Mouse (Mus musculus): ENCODE data around the gene Hlcs. TPM values are rescaled to one million over a fixed set of nuclear protein-coding genes. Genes with fewer than 3 reads are reported as not detected.

Hlcs gene
- total and polyA plus RNA-seq, 3 experiments: 4.4 to 5.5 (median 5.4) TPM

DNA sequence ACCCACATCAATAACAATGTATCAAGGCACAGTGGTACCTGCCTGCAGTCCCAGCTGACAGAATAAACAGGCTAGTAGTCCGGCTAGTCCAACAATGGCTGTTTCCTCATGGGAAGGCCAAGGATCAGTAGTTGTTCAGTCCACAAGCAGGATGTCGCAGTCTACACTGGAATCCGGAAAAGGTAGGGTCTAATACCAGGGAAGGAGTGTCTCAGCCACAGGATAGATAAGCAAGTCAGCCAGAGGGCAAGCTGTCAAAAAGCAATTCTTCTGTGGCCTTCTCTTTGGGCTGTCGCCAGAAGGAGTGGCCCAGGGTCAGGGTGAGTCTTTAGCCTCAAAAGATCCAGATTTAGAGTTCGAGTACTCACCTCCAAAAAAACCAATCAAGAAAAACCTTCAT is 4.4 kb upstream of the Hlcs start:
- H3K36me3 ChIP-seq (ENCODE audit: control insufficient read depth, insufficient read depth, low read length): no peaks in the 10 kb centered on the region
- 40% methylated on average over 5 of the region's 5 CpGs for WGBS
- no peaks in the 10 kb centered on the region for H3K27me3 ChIP-seq (ENCODE audit: control insufficient read depth, insufficient read depth, low read length)
- peaks cover 5% of the 10 kb centered on the region; the same call in 1 of the 2 replicates for H3K4me1 ChIP-seq (ENCODE audit: control insufficient read depth, insufficient read depth, low read length)
- TF ChIP-seq CTCF (IDR thresholded peaks at IDR 0.05) (no peak), POLR2A (IDR thresholded peaks at IDR 0.05; ENCODE audit: insufficient read depth, low read depth, low read length) (peak; percentile 62; the same call in 1 of the 2 replicates), EP300 (IDR thresholded peaks at IDR 0.05; ENCODE audit: insufficient read depth, low read depth, low read length) (peak; percentile 78; the same call in 1 of the 2 replicates)
- H3K79me2 ChIP-seq (replicated peaks; ENCODE audit: control insufficient read depth, insufficient read depth, low read length): no peaks in the 10 kb centered on the region
- peak overlapping the region; percentile 51 for H3K27ac ChIP-seq
- intact Hi-C loops (cut with DNase I): no loop called here
- peak; percentile 35 to 62 for DNase-seq
- no peak overlapping the region for H3K9ac ChIP-seq (ENCODE audit: low read depth, low read length)
- H3K4me3 ChIP-seq: no peak overlapping the region

DNA sequence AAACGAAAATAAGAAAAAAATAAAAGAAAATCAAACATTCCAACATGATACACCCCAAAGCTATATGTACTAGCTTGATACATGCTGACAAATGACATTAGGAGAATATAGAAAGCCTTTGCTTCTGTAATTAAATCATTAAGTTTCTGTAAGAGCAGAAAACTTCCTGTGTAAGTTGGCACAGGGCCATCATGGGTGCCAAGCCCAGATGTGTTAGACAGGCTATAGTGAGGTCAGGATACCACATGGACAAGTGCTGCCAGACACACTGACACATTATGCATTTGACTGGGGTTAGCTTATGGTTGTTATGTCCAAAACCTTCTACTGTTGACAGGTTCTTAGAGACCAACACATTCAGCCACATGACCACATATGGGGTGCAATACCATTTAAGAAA is 1.8 kb upstream of the Hlcs start:
- WGBS: 36% methylated on average over 1 of the region's 1 CpGs
- H3K27ac ChIP-seq: no peak overlapping the region
- H3K4me1 ChIP-seq (ENCODE audit: control insufficient read depth, insufficient read depth, low read length): peaks cover 5% of the 10 kb centered on the region
- DNase-seq: no peak
- H3K4me3 ChIP-seq: no peak overlapping the region
- H3K36me3 ChIP-seq (ENCODE audit: control insufficient read depth, insufficient read depth, low read length): 0 out of 2 replicates have a peak, but pooled peaks cover 2% of the 10 kb centered on the region
- TF ChIP-seq EP300 (IDR thresholded peaks at IDR 0.05; ENCODE audit: insufficient read depth, low read depth, low read length) (no peak), POLR2A (IDR thresholded peaks at IDR 0.05; ENCODE audit: insufficient read depth, low read depth, low read length) (no peak)
- H3K27me3 ChIP-seq (ENCODE audit: control insufficient read depth, insufficient read depth, low read length): no peaks in the 10 kb centered on the region
- no peaks in the 10 kb centered on the region for H3K79me2 ChIP-seq (replicated peaks; ENCODE audit: control insufficient read depth, insufficient read depth, low read length)
- H3K9ac ChIP-seq (ENCODE audit: low read depth, low read length): no peak overlapping the region
- intact Hi-C loops (cut with DNase I): loop anchor here (2.0 kb wide), 1 partner anchor 14 kb away; the partner anchor contains the start of gene Ripply3

GRCm38 (mm10) chr16:94314626-94315025 is 1.3 kb upstream of the Hlcs start:
- intact Hi-C loops (cut with DNase I): loop anchor here (2.0 kb wide), 1 partner anchor 14 kb away; the partner anchor contains the start of gene Ripply3
- peaks cover 5% of the 10 kb centered on the region for H3K4me1 ChIP-seq (ENCODE audit: control insufficient read depth, insufficient read depth, low read length)
- WGBS: 98% methylated on average over 5 of the region's 5 CpGs

GRCm38 (mm10) chr16:94312663-94313228 is 625 bp downstream of the Hlcs start:
- Histone ChIP-seq H3K9ac (ENCODE audit: low read depth, low read length) (peak overlapping the region; percentile 98), H3K36me3 (ENCODE audit: control insufficient read depth, insufficient read depth, low read length) (0 out of 2 replicates have a peak, but pooled peaks cover 2% of the 10 kb centered on the region), H3K27ac (peak overlapping the region; percentile 100), H3K79me2 (replicated peaks; ENCODE audit: control insufficient read depth, insufficient read depth, low read length) (no peaks in the 10 kb centered on the region), H3K4me1 (ENCODE audit: control insufficient read depth, insufficient read depth, low read length) (peaks cover 5% of the 10 kb centered on the region), H3K4me3 (peak overlapping the region; percentile 76), H3K27me3 (ENCODE audit: control insufficient read depth, insufficient read depth, low read length) (no peaks in the 10 kb centered on the region)
- intact Hi-C loops (cut with DNase I): loop anchor here (1.0 kb wide), 2 partner anchors 43 to 58 kb away; partner anchors contain the start of gene Ttc3
- peak; percentile 82 to 86 for DNase-seq
- WGBS: under 1% methylated on average over 20 of the region's 20 CpGs
- TF ChIP-seq EP300 (IDR thresholded peaks at IDR 0.05; ENCODE audit: insufficient read depth, low read depth, low read length) (0 out of 2 replicates have a peak, but pooled peaks have one; percentile 66), POLR2A (IDR thresholded peaks at IDR 0.05; ENCODE audit: insufficient read depth, low read depth, low read length) (peak; percentile 83), CTCF (IDR thresholded peaks at IDR 0.05) (peak; percentile 48)

More at GRCm38 (mm10) chr16:94314626-94315025, 1.3 kb upstream of the Hlcs start:
- Histone ChIP-seq H3K9ac (ENCODE audit: low read depth, low read length) (no peak overlapping the region), H3K36me3 (ENCODE audit: control insufficient read depth, insufficient read depth, low read length) (0 out of 2 replicates have a peak, but pooled peaks cover 2% of the 10 kb centered on the region), H3K27me3 (ENCODE audit: control insufficient read depth, insufficient read depth, low read length) (no peaks in the 10 kb centered on the region), H3K79me2 (replicated peaks; ENCODE audit: control insufficient read depth, insufficient read depth, low read length) (no peaks in the 10 kb centered on the region), H3K27ac (no peak overlapping the region), H3K4me3 (no peak overlapping the region)
- DNase-seq: no peak
- TF ChIP-seq CTCF (IDR thresholded peaks at IDR 0.05) (no peak), EP300 (IDR thresholded peaks at IDR 0.05; ENCODE audit: insufficient read depth, low read depth, low read length) (no peak), POLR2A (IDR thresholded peaks at IDR 0.05; ENCODE audit: insufficient read depth, low read depth, low read length) (no peak)

- H3K9ac ChIP-seq (ENCODE audit: low read depth, low read length): no peak overlapping the region; the same call in 1 of the 2 replicates
- no peaks in the 10 kb centered on the region for H3K79me2 ChIP-seq (replicated peaks; ENCODE audit: control insufficient read depth, insufficient read depth, low read length)
- TF ChIP-seq POLR2A (IDR thresholded peaks at IDR 0.05; ENCODE audit: insufficient read depth, low read depth, low read length) (no peak), CTCF (IDR thresholded peaks at IDR 0.05) (no peak), EP300 (IDR thresholded peaks at IDR 0.05; ENCODE audit: insufficient read depth, low read depth, low read length) (no peak)
- intact Hi-C loops (cut with DNase I): loop anchor here (1.0 kb wide), 1 partner anchor 22 kb away; no protein-coding TSS in a partner anchor
- H3K27ac ChIP-seq: peak overlapping the region; percentile 100
- 0 out of 2 replicates have a peak, but pooled peaks cover 2% of the 10 kb centered on the region for H3K36me3 ChIP-seq (ENCODE audit: control insufficient read depth, insufficient read depth, low read length)
- WGBS: 59% methylated on average over 4 of the region's 4 CpGs
- H3K27me3 ChIP-seq (ENCODE audit: control insufficient read depth, insufficient read depth, low read length): no peaks in the 10 kb centered on the region
- H3K4me1 ChIP-seq (ENCODE audit: control insufficient read depth, insufficient read depth, low read length): peaks cover 3% of the 10 kb centered on the region
- no peak for DNase-seq
- H3K4me3 ChIP-seq: peak overlapping the region; percentile 76
Observed at GRCm38 (mm10) chr16:94311931-94312330, 1.4 kb downstream of the Hlcs start.

DNA sequence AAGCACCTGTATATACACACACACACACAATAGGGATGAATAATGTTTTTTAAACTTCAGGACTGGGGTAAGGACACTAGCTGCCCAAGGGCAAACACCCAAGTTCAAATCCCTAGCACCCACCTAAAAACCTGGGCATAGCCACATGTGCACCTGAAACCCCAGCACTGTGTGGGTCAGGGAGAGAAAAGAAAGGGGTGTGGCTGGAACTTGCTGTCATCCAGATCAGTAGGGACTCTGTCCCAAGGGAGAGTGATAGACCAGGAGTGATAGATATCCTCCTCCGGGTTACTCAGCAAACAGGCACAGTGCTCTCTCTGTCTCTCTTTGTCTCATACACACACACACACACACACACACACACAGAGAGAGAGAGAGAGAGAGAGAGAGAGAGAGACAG is 2.0 kb downstream of the Hlcs start:
- TF ChIP-seq POLR2A (IDR thresholded peaks at IDR 0.05; ENCODE audit: insufficient read depth, low read depth, low read length): no peak
- TF ChIP-seq EP300 (IDR thresholded peaks at IDR 0.05; ENCODE audit: insufficient read depth, low read depth, low read length): no peak
- no peak for TF ChIP-seq CTCF (IDR thresholded peaks at IDR 0.05)
- Histone ChIP-seq H3K27me3 (ENCODE audit: control insufficient read depth, insufficient read depth, low read length) (no peaks in the 10 kb centered on the region), H3K9ac (ENCODE audit: low read depth, low read length) (no peak overlapping the region), H3K4me3 (no peak overlapping the region), H3K27ac (no peak overlapping the region), H3K36me3 (ENCODE audit: control insufficient read depth, insufficient read depth, low read length) (0 out of 2 replicates have a peak, but pooled peaks cover 2% of the 10 kb centered on the region), H3K4me1 (ENCODE audit: control insufficient read depth, insufficient read depth, low read length) (peaks cover 3% of the 10 kb centered on the region), H3K79me2 (replicated peaks; ENCODE audit: control insufficient read depth, insufficient read depth, low read length) (no peaks in the 10 kb centered on the region)
- intact Hi-C loops (cut with DNase I): loop anchor here (1.0 kb wide), 1 partner anchor 21 kb away; no protein-coding TSS in a partner anchor
- WGBS: 62% methylated on average over 1 of the region's 1 CpGs
- DNase-seq: no peak

Measured in heart, adult 2 months (tissue).